Mouse (Mus musculus) lung, postnatal 0 days (tissue): ENCODE results near the gene Speg. TPM values are rescaled to one million over a fixed set of nuclear protein-coding genes. Genes with fewer than 3 reads are reported as not detected.

Source experiments
- ATAC-seq: fragments of 200-750 bp; cut with Nextera tagmentation; 2 replicates; pipeline ENCODE4 v1.8.0; 2017; ENCODE audit warnings: moderate library complexity
- DNase-seq: peaks from one replicate; pipeline ENCODE4 v3.0.0-alpha.2; 2016; ENCODE audit warnings: low spot score
- H3K27ac ChIP-seq: fragments of 300-500 bp; sonication (generic); 2 replicates; pipeline ENCODE4 v1.5.1; 2014; ENCODE audit warnings: antibody characterized with exemption, mild to moderate bottlenecking, low read length, mixed read lengths
- H3K27me3 ChIP-seq: fragments of 300-500 bp; sonication (generic); replicated peaks from 2 replicates; pipeline ENCODE4 v1.6.1; 2014; ENCODE audit warnings: low read length, mixed read lengths; ENCODE audit not compliant: insufficient read depth
- H3K36me3 ChIP-seq: fragments of 300-500 bp; sonication (generic); 2 replicates; pipeline ENCODE4 v1.6.1; 2014; ENCODE audit warnings: low read length, mixed read lengths; ENCODE audit not compliant: insufficient read depth
- H3K4me1 ChIP-seq: fragments of 300-500 bp; sonication (generic); 2 replicates; pipeline ENCODE4 v1.6.1; 2014; ENCODE audit warnings: antibody characterized with exemption, low read depth, low read length, mixed read lengths; ENCODE audit not compliant: insufficient read depth
- H3K4me2 ChIP-seq: fragments of 300-500 bp; sonication (generic); replicated peaks from 2 replicates; pipeline ENCODE4 v1.6.1; 2014; ENCODE audit warnings: low read depth, mild to moderate bottlenecking, low read length, moderate library complexity, mixed read lengths
- H3K4me3 ChIP-seq: fragments of 300-500 bp; sonication (generic); 2 replicates; pipeline ENCODE4 v1.5.1; 2014; ENCODE audit warnings: low read depth, low read length
- H3K9ac ChIP-seq: fragments of 300-500 bp; sonication (generic); replicated peaks from 2 replicates; pipeline ENCODE4 v1.6.1; 2014; ENCODE audit warnings: low read depth, mild to moderate bottlenecking
- H3K9me3 ChIP-seq: fragments of 300-500 bp; sonication (generic); 2 replicates; pipeline ENCODE4 v1.6.1; 2016; ENCODE audit warnings: low read length, mixed read lengths
- CTCF ChIP-seq: IDR thresholded peaks from 2 replicates; pipeline ENCODE4 v1.5.1; 2016; ENCODE audit warnings: antibody characterized with exemption, mild to moderate bottlenecking
- EP300 ChIP-seq: IDR thresholded peaks from 2 replicates; pipeline ENCODE4 v1.6.1; 2016; ENCODE audit warnings: antibody characterized with exemption, mild to moderate bottlenecking, control low read depth
- WGBS: fragments of 180-500 bp; shearing (Covaris S2); extraction: QIAGEN DNeasy Blood & Tissue Kit; methylation state at CpG from one replicate; pipeline ENCODE4 v1.1.7; 2014; 5-methylcytosine and 5-hydroxymethylcytosine counted together
- polyA plus RNA-seq: library from polyadenylated mRNA; unstranded; fragments of >200 nt; fragmentation: Nextera tagmentation; extraction: Ambion mirVana; gene quantifications from 2 replicates; pipeline ENCODE4 v1.2.1, GENCODE M21; 2015

Speg gene
- polyA plus RNA-seq, 1 experiment from 2014 or later = 15.4 TPM

DNA sequence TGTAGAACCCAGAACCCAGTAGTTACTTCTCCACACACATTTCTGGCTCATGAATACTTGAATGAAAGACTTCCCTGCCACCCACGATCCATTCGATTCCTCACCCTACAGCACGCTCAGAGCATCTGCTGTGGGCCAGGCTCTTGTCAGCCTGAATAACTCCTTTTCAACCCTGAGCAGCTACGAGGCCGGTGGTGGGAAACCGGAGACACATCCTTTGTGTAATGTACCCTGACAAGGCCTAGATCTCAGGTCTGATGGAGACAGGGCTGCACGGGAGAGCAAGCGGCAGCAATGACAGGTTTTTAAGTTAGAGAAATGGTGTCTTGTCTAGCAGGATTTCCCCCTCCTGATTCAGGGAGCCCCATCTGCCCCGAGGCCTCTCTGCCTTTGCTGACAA is 35.8 kb upstream of the Speg start:
- Histone ChIP-seq H3K9ac (no peak overlapping the region), H3K4me3 (no peak overlapping the region), H3K36me3 (no peaks in the 10 kb centered on the region), H3K9me3 (no peaks in the 10 kb centered on the region), H3K4me2 (no peak overlapping the region), H3K27me3 (no peaks in the 10 kb centered on the region), H3K27ac (no peak overlapping the region), H3K4me1 (peaks cover 7% of the 10 kb centered on the region)
- DNase-seq (no peak), ATAC-seq (no peak)
- TF ChIP-seq CTCF = no peak
- TF ChIP-seq EP300 = no peak
- 53% methylated on average over 9 of the region's 9 CpGs for WGBS

DNA sequence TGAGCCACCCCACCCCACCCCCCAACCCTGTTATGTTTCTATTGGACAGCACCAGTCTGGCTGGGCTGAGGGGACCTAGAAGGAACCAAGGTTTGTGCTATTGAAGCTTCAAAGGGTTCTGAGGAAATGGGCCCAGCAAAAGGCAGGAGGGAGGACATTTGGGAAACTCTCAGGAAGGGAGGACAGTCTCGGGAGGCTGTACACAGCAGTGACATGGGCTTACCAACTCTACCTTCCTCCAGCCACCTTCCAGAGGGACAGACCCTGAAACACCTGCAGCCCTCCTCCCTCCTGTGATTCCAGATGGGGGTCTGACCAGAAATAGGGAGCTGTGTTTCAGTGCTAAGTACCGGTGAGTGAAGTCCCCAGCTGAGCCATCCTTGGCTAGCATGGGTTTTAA is 34.6 kb upstream of the Speg start:
- peaks cover 9% of the 10 kb centered on the region for H3K4me1 ChIP-seq
- no peaks in the 10 kb centered on the region for H3K36me3 ChIP-seq
- H3K27ac ChIP-seq = no peak overlapping the region
- TF ChIP-seq CTCF (no peak), EP300 (no peak)
- ATAC-seq (no peak), DNase-seq (no peak)
- no peak overlapping the region for H3K9ac ChIP-seq
- no peak overlapping the region for H3K4me2 ChIP-seq
- no peaks in the 10 kb centered on the region for H3K9me3 ChIP-seq
- WGBS = 73% methylated on average over 2 of the region's 2 CpGs
- H3K4me3 ChIP-seq = no peak overlapping the region
- H3K27me3 ChIP-seq = no peaks in the 10 kb centered on the region

DNA sequence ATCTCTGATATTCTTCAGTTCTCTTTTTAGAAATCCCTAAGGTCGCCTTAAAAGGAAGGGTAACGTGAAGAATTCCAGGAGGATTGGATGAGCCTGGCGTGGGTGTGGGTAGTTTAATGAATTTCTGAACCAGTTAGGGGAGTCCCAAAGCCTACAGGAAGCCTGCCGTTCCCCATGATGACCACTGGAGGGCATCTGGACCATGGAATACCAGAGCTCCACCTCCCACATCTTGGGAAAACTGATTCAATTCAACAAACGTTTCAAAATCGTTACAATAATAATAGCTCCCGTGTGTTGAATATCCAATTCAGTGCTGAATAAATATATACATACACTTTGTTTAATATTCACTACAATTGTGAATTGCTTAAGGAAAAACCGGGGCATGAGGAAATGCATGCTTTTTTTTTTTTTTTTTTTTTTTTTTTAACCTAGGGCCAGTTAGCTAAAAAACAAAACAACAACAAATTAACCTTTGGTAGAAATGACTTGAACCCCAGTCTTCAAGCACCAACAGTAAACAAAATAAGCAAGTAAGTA is 32.2 kb upstream of the Speg start:
- H3K4me1 ChIP-seq = peaks cover 6% of the 10 kb centered on the region
- no peak for TF ChIP-seq EP300
- TF ChIP-seq CTCF = peak; percentile 92

DNA sequence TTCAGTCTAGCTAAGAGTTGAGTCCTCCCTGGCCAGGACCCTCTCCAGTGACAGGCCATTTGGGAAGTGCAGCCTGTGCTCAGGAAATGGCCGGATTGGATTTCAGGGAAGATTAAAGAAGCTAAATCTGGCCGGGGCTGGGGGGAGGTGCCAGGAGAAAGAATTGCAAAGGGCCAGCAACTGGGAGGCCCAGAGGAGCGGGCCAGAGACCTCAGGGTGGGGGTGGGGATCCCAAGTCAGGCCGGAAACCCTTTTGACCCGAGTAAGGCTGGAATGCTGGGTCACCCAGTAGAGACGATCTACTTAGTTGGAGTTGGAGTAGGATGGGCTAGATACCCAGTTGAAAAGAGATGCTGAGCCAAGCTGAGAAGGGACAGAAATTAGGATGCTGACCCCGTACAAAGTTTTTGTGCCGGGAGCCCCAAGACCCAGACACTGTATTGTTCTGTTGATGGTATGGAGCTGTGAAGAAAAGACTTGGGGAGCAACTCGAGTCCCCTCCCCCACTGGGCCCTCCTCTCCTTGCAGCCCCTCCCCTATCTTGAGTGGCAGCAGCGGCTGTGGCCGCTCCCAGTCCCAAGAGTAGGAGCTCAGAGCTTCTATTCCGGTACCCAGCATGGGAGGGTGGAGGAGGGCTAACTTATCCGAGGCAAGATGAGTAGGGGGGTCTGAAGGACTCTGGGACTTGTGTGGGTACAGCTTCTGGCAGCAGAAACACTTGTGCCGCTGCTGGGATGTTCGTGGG is 30.6 kb upstream of the Speg start:
- WGBS = 8% methylated on average over 15 of the region's 15 CpGs
- DNase-seq = peak; percentile 25

More for the DNA sequence above, 32.2 kb upstream of the Speg start:
- H3K36me3 ChIP-seq = no peaks in the 10 kb centered on the region
- no peak overlapping the region for H3K4me3 ChIP-seq
- no peaks in the 10 kb centered on the region for H3K9me3 ChIP-seq
- WGBS = under 1% methylated on average over 8 of the region's 8 CpGs
- H3K27me3 ChIP-seq = no peaks in the 10 kb centered on the region
- no peak overlapping the region for H3K9ac ChIP-seq
- ATAC-seq (0 out of 2 replicates have a peak, but pooled peaks have one; percentile 29), DNase-seq (peak; percentile 83)
- no peak overlapping the region for H3K27ac ChIP-seq
- H3K4me2 ChIP-seq = no peak overlapping the region

DNA sequence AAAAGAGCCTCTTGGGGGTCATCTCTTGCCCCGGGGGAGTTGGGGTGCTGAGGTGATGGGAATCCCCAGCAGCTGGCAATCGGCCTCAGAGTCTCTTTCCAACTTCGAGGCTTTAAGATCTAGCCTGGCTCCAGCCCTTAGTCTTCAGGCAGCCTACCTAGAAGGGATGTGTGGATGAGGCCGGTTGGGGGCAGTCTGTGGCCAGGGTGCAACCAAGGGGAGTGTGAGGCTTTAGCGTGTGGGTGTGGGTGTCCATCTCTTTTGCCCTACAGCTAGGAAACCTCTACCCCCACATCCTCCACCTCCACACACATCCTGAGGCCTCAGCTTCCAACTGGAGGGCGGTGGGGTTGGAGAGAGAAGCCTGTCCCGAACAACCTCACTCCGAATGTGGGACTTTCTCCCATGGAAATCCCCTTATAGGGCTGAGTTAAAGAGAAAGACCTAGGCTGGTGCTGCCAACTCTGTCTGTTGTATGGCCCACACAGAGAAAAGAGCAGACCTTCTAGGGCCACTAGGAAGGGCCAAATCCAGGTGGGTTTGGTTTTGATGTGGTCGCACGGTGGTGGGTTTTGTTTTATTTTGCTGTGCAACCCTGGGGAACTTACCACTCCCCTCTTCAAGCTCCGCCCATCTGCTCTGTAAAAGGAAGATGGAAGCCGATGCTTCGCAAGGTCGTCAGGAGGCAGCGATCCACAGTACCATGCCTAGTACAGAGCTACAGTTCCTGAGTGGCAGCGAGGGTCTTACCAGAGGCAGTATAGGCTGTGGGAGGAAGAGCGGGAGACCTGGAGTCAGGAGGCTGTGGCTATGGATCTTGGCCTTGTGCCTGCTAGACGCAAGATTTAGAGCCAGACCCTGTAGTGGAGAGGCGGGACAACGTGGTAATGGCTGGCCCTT is 29.8 kb upstream of the Speg start:
- peak; percentile 21; the same call in 1 of the 2 replicates for TF ChIP-seq CTCF
- no peak for TF ChIP-seq EP300
- Histone ChIP-seq H3K9me3 (no peaks in the 10 kb centered on the region), H3K36me3 (no peaks in the 10 kb centered on the region), H3K9ac (no peak overlapping the region), H3K4me1 (0 out of 2 replicates have a peak, but pooled peaks cover 2% of the 10 kb centered on the region), H3K27me3 (no peaks in the 10 kb centered on the region), H3K4me3 (no peak overlapping the region), H3K4me2 (no peak overlapping the region), H3K27ac (no peak overlapping the region)
- DNase-seq = no peak
- WGBS = 44% methylated on average over 20 of the region's 20 CpGs
- ATAC-seq = peak; percentile 16; the same call in 1 of the 2 replicates

More for the DNA sequence above, 30.6 kb upstream of the Speg start:
- Histone ChIP-seq H3K4me2 (no peak overlapping the region), H3K4me3 (no peak overlapping the region), H3K4me1 (0 out of 2 replicates have a peak, but pooled peaks cover 2% of the 10 kb centered on the region), H3K36me3 (no peaks in the 10 kb centered on the region), H3K27me3 (no peaks in the 10 kb centered on the region), H3K9ac (no peak overlapping the region), H3K9me3 (no peaks in the 10 kb centered on the region), H3K27ac (peak overlapping the region; percentile 55)
- ATAC-seq = peak; percentile 65
- TF ChIP-seq EP300 (0 out of 2 replicates have a peak, but pooled peaks have one; percentile 8), CTCF (no peak)

DNA sequence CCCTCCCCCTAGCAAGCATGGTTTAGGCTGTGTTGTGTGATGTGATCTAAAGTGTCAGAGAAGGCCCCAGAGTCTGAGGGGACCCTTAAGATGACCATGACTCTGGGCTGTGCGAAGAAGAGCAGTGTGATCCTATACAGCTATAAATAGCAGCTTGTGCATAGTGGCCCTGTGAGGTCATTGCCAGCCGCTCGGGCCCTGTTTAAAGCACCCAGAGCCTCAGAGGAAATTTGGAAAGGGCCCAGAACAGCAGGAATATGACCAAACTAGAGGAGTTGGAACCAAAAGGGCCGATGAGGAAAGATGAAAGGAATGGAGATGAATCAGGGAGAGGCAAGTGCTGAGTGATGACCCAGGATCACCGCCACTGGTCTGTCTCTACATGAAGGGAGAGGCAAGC is 27.8 kb upstream of the Speg start:
- no peak overlapping the region for H3K4me3 ChIP-seq
- H3K27ac ChIP-seq = no peak overlapping the region
- 0 out of 2 replicates have a peak, but pooled peaks cover 2% of the 10 kb centered on the region for H3K4me1 ChIP-seq
- ATAC-seq = peak; percentile 65
- H3K9ac ChIP-seq = no peak overlapping the region
- H3K4me2 ChIP-seq = no peak overlapping the region
- peak; percentile 52 for DNase-seq
- TF ChIP-seq CTCF = no peak
- no peak for TF ChIP-seq EP300
- no peaks in the 10 kb centered on the region for H3K9me3 ChIP-seq
- 53% methylated on average over 5 of the region's 5 CpGs for WGBS
- H3K36me3 ChIP-seq = no peaks in the 10 kb centered on the region
- no peaks in the 10 kb centered on the region for H3K27me3 ChIP-seq
